Mouse (Mus musculus) large intestine, adult 2 months (tissue): Measurements from ENCODE around the gene Dph1. TPM values are rescaled to one million over a fixed set of nuclear protein-coding genes. Genes with fewer than 3 reads are reported as not detected.

ENCODE experiments used
- DNase-seq: peaks from one replicate; pipeline ENCODE4 v3.0.0-alpha.2; 2012; ENCODE audit warnings: low read depth, low spot score
- WGBS: fragments of 180-500 bp; shearing (Covaris S2); methylation state at CpG from one replicate; pipeline ENCODE4 v1.1.7; 2018; 5-methylcytosine and 5-hydroxymethylcytosine counted together
- polyA plus RNA-seq: library from polyadenylated mRNA; depleted of rRNA; stranded (reverse); fragments of >200 nt; gene quantifications from 2 replicates; pipeline ENCODE4 v1.2.3, GENCODE M21; 2012; rRNA removed

The Dph1 gene
- polyA plus RNA-seq, result 24.8 and 29.7 TPM in 2 replicates

GRCm38 (mm10) chr11:75190905-75191441 lies at the start of gene Dph1:
Gene Dph1 (minus strand): TSS chr11:75191241.
- DNase-seq, result no peak
- WGBS, result 63% methylated on average over 5 of the region's 5 CpGs

GRCm38 (mm10) chr11:75240158-75240934 lies 49.3 kb upstream of the Dph1 start:
- 54% methylated on average over 13 of the region's 13 CpGs for WGBS
- DNase-seq, result no peak

- 20% methylated on average over 16 of the region's 16 CpGs for WGBS
- DNase-seq, result no peak
Measured at GRCm38 (mm10) chr11:75234745-75235144, 43.7 kb upstream of the Dph1 start.

GRCm38 (mm10) chr11:75232434-75232833 lies 41.4 kb upstream of the Dph1 start:
- WGBS, result 75% methylated on average over 4 of the region's 4 CpGs
- DNase-seq, result no peak

- 5% methylated on average over 7 of the region's 7 CpGs for WGBS
- no peak for DNase-seq
Measured at GRCm38 (mm10) chr11:75231756-75232155, 40.7 kb upstream of the Dph1 start.

GRCm38 (mm10) chr11:75230272-75230760 lies 39.3 kb upstream of the Dph1 start:
- WGBS, result 91% methylated on average over 6 of the region's 6 CpGs
- no peak for DNase-seq

- 70% methylated on average over 6 of the region's 6 CpGs for WGBS
- DNase-seq, result no peak
Measured at GRCm38 (mm10) chr11:75229289-75229688, 38.2 kb upstream of the Dph1 start.

- 62% methylated on average over 3 of the region's 3 CpGs for WGBS
- no peak for DNase-seq
Measured at GRCm38 (mm10) chr11:75227632-75228031, 36.6 kb upstream of the Dph1 start.

GRCm38 (mm10) chr11:75224835-75225234 lies 33.8 kb upstream of the Dph1 start:
- no peak for DNase-seq
- WGBS, result 89% methylated on average over 4 of the region's 4 CpGs

GRCm38 (mm10) chr11:75224062-75224461 lies 33.0 kb upstream of the Dph1 start:
- DNase-seq, result no peak
- 89% methylated on average over 12 of the region's 12 CpGs for WGBS

- DNase-seq, result no peak
- WGBS, result 49% methylated on average over 6 of the region's 6 CpGs
Measured at GRCm38 (mm10) chr11:75220517-75221145, 29.6 kb upstream of the Dph1 start.

GRCm38 (mm10) chr11:75220115-75220514 lies 29.1 kb upstream of the Dph1 start:
- WGBS, result 21% methylated on average over 9 of the region's 9 CpGs
- DNase-seq, result no peak

- WGBS, result 21% methylated on average over 13 of the region's 13 CpGs
- no peak for DNase-seq
Measured at GRCm38 (mm10) chr11:75214081-75214950, 23.3 kb upstream of the Dph1 start.

- DNase-seq, result no peak
- WGBS, result 9% methylated on average over 35 of the region's 35 CpGs
Measured at GRCm38 (mm10) chr11:75213372-75214080, 22.5 kb upstream of the Dph1 start.

- DNase-seq, result no peak
- 28% methylated on average over 3 of the region's 3 CpGs for WGBS
Measured at GRCm38 (mm10) chr11:75212876-75213275, 21.8 kb upstream of the Dph1 start.

GRCm38 (mm10) chr11:75212031-75212667 lies 21.1 kb upstream of the Dph1 start:
- DNase-seq, result no peak
- 45% methylated on average over 8 of the region's 8 CpGs for WGBS

GRCm38 (mm10) chr11:75210755-75211154 lies 19.7 kb upstream of the Dph1 start:
- WGBS, result 76% methylated on average over 6 of the region's 6 CpGs
- DNase-seq, result no peak

- DNase-seq, result no peak
- WGBS, result 68% methylated on average over 4 of the region's 4 CpGs
Measured at GRCm38 (mm10) chr11:75210093-75210492, 19.1 kb upstream of the Dph1 start.

GRCm38 (mm10) chr11:75209363-75209762 lies 18.3 kb upstream of the Dph1 start:
- WGBS, result 82% methylated on average over 4 of the region's 4 CpGs

More at GRCm38 (mm10) chr11:75209363-75209762, 18.3 kb upstream of the Dph1 start:
- DNase-seq, result no peak
